Mouse (Mus musculus) bone marrow macrophage, adult 2 months (primary cell): ENCODE data around the gene Recql.

Experiments used
- CTCF ChIP-seq: IDR thresholded peaks from 2 replicates; pipeline ENCODE4 v1.5.1; 2012; ENCODE audit warnings: low read depth, mild to moderate bottlenecking, low read length, moderate library complexity
- POLR2A ChIP-seq: IDR thresholded peaks from 2 replicates; pipeline ENCODE4 v1.6.1; 2012; ENCODE audit warnings: mild to moderate bottlenecking, low read depth, low read length, borderline replicate concordance

- no peak for TF ChIP-seq CTCF
- no peak for TF ChIP-seq POLR2A
Measured at GRCm38 (mm10) chr6:142412906-142413491, 26.1 kb upstream of the Recql start, which contains the start of gene Spx.
